Mouse (Mus musculus) heart, embryonic 15.5 days (tissue): ENCODE measurements around the gene Slc6a6. TPM values are rescaled to one million over a fixed set of nuclear protein-coding genes. Genes with fewer than 3 reads are reported as not detected.

Source experiments
- ATAC-seq: fragments of 200-750 bp; cut with Nextera tagmentation; replicated peaks from 2 replicates; pipeline ENCODE4 v1.8.0; 2017; ENCODE audit warnings: low read depth, moderate TSS enrichment; ENCODE audit not compliant: insufficient number of reproducible peaks, insufficient read depth, low FRiP score
- H3K27ac ChIP-seq: fragments of 300-500 bp; sonication (generic); 2 replicates; pipeline ENCODE4 v1.5.1; 2015; ENCODE audit warnings: mild to moderate bottlenecking, inconsistent platforms
- H3K27me3 ChIP-seq: fragments of 300-500 bp; sonication (generic); 2 replicates; pipeline ENCODE4 v1.6.1; 2015; ENCODE audit warnings: inconsistent platforms
- H3K36me3 ChIP-seq: fragments of 300-500 bp; sonication (generic); 2 replicates; pipeline ENCODE4 v1.6.1; 2015; ENCODE audit warnings: mild to moderate bottlenecking, inconsistent platforms
- H3K4me1 ChIP-seq: fragments of 300-500 bp; sonication (generic); replicated peaks from 2 replicates; pipeline ENCODE4 v1.6.1; 2015; ENCODE audit warnings: inconsistent platforms
- H3K4me2 ChIP-seq: fragments of 300-500 bp; sonication (generic); 2 replicates; pipeline ENCODE4 v1.6.1; 2015; ENCODE audit warnings: inconsistent platforms, mild to moderate bottlenecking, moderate library complexity
- H3K4me3 ChIP-seq: fragments of 300-500 bp; sonication (generic); 2 replicates; pipeline ENCODE4 v1.5.1; 2015; ENCODE audit warnings: mild to moderate bottlenecking, inconsistent platforms
- H3K9ac ChIP-seq: fragments of 300-500 bp; sonication (generic); 2 replicates; pipeline ENCODE4 v1.6.1; 2015; ENCODE audit warnings: mild to moderate bottlenecking, inconsistent platforms
- H3K9me3 ChIP-seq: fragments of 300-500 bp; sonication (generic); replicated peaks from 2 replicates; pipeline ENCODE4 v1.6.1; 2016; ENCODE audit warnings: inconsistent platforms
- WGBS: fragments of 180-500 bp; shearing (Covaris S2); methylation state at CpG from one replicate; pipeline ENCODE4 v1.1.7; 2015; ENCODE audit warnings: mixed read lengths; 5-methylcytosine and 5-hydroxymethylcytosine counted together
- polyA plus RNA-seq: library from polyadenylated mRNA; unstranded; fragments of >200 nt; fragmentation: Nextera tagmentation; extraction: Ambion mirVana; gene quantifications from 2 replicates; pipeline ENCODE4 v1.2.1, GENCODE M21; 2015

The Slc6a6 gene
- polyA plus RNA-seq, 1 experiment from 2014 or later = 72.5 TPM

DNA sequence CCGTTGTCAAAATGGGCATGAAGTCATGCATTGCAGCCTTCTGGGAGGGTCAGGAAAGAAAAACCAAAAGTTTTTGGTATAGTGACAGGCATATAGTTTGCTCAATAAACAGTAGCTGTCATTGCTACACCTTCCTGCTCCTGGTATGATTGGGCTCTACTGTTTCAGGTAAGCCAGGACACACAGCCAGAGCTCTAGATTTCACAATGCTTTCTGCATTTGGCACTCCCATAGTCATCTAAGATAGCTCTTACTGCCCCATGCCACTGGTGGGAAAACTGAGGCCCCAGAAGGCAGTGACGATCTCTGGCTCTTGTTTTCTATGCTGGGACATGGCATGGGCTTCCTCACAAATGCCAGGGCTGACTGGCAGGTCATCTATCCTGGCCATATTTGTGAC is 19.6 kb downstream of the Slc6a6 start:
- Histone ChIP-seq H3K27me3 (no peaks in the 10 kb centered on the region), H3K27ac (no peak overlapping the region), H3K9me3 (no peaks in the 10 kb centered on the region), H3K4me1 (peaks cover 9% of the 10 kb centered on the region; the same call in 1 of the 2 replicates), H3K4me3 (no peak overlapping the region), H3K4me2 (no peak overlapping the region), H3K9ac (no peak overlapping the region), H3K36me3 (peaks cover 20% of the 10 kb centered on the region; the same call in 1 of the 2 replicates)
- WGBS = 89% methylated on average over 2 of the region's 2 CpGs
- no peak for ATAC-seq

DNA sequence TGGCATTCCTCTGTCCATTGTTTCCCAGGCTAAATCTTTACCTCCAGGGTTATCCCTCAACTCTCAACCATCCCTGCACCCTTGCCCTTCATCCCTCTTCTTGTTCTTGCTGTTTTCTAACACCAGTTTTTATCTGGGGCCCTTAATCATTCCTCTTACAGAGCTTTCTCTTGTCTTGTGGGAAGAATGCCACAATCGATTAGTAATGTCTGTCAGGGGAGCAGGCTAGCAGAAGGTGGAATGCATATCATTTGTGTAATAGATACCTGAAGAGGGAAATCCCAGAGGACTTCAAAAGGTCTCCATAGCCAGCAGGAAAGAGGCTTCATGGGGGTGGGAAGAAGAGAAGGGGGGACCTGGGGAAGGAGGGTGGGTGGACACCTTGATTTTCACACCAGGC is 20.6 kb downstream of the Slc6a6 start:
- no peaks in the 10 kb centered on the region for H3K27me3 ChIP-seq
- H3K4me3 ChIP-seq = no peak overlapping the region
- H3K4me2 ChIP-seq = no peak overlapping the region
- no peak overlapping the region for H3K9ac ChIP-seq
- H3K27ac ChIP-seq = no peak overlapping the region
- H3K4me1 ChIP-seq = peaks cover 8% of the 10 kb centered on the region; the same call in 1 of the 2 replicates
- no peaks in the 10 kb centered on the region for H3K9me3 ChIP-seq
- WGBS = 81% methylated on average over 1 of the region's 1 CpGs
- ATAC-seq = no peak
- peaks cover 20% of the 10 kb centered on the region; the same call in 1 of the 2 replicates for H3K36me3 ChIP-seq

DNA sequence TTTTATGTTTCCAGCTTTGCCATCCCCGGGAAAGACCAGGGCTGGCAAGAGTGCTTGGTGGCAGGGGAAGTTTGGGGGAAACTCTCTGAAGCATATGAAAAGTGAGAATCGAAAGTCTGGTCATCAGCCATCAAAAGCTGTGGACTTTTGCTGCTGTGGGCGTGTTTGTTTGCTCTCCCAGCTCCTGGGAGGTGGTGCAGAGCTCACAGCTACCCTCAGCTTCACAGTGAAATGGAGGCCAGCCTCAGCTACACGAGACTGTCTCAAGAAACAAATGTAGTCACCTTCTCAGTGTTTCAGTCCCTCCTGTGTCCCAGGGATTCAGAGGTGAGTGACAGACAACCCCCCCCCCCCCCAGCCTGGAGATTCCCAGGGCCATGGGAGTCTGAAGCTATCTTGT is 21.8 kb downstream of the Slc6a6 start:
- Histone ChIP-seq H3K4me1 (peaks cover 8% of the 10 kb centered on the region; the same call in 1 of the 2 replicates), H3K4me2 (no peak overlapping the region), H3K9me3 (no peaks in the 10 kb centered on the region), H3K9ac (no peak overlapping the region), H3K36me3 (peaks cover 17% of the 10 kb centered on the region; the same call in 1 of the 2 replicates), H3K27ac (no peak overlapping the region), H3K4me3 (no peak overlapping the region), H3K27me3 (no peaks in the 10 kb centered on the region)
- ATAC-seq = no peak
- WGBS = 67% methylated on average over 4 of the region's 4 CpGs

DNA sequence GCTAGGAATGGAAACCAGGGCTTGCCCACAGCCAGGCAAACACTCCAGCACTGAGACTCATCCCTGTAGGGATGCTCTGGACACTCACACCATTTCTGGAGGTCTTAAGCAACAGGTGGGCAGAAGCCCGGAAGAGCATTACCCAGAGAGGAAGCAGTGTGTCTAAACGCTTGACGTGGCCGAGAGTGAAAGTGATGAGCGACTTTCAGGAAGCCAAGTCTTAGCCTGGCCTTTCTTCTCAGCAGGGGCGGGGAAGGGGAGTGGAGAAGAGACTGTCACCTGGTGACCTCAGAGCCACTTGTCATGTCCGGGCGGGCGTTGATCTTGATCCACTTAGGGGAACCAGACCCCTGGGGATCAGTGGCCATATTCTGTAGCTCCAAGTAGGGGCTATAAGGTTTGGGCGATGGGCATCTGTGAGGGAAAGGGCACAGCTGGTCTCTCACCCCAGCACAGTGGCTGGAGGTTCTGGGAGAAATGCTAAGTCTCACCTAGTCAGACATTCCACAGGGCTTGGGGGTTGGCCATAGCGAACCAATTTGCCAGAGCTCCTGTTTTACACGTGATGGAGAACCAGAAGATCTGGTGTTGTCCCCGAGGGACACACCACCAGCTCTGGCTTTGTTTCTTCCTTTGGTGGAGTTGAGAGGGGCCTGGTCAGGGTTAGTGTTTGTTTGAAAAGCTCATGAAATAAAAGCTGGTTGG is 22.4 kb downstream of the Slc6a6 start:
- Histone ChIP-seq H3K36me3 (peaks cover 17% of the 10 kb centered on the region; the same call in 1 of the 2 replicates), H3K4me3 (no peak overlapping the region), H3K9me3 (no peaks in the 10 kb centered on the region), H3K9ac (no peak overlapping the region), H3K27me3 (no peaks in the 10 kb centered on the region), H3K4me1 (peaks cover 3% of the 10 kb centered on the region; the same call in 1 of the 2 replicates), H3K27ac (no peak overlapping the region), H3K4me2 (no peak overlapping the region)
- WGBS = 58% methylated on average over 13 of the region's 13 CpGs
- no peak for ATAC-seq

DNA sequence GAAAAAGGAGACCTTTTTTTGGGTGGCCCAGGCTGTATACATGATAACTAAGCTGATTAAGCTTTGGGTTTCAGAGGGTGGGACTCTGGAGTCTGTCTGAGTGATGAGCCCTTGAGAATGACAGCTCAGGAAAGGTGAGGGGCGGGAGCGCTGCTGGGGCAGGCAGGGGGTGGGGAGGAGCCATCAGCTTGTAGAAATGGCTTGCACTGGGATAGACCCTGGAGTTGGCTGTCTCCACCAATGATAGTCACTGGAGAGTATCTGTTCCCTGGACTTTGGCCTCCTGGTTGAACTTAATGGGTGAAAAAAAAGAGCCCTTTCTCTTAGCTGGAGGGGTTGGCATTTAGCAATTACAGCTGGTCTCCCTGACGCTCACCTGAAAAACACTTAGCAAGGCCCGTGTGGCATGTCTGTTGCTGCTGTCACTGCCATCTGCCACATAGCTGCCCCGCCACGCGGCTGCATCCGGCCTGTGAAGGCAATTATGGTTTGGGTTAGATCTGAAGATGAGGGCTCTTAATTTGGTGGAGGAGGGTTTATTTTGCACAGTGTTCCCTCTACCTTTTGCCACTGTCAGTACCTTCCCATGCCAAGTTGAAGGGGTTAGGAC is 23.5 kb downstream of the Slc6a6 start:
- H3K36me3 ChIP-seq = peaks cover 9% of the 10 kb centered on the region; the same call in 1 of the 2 replicates
- H3K4me2 ChIP-seq = no peak overlapping the region

DNA sequence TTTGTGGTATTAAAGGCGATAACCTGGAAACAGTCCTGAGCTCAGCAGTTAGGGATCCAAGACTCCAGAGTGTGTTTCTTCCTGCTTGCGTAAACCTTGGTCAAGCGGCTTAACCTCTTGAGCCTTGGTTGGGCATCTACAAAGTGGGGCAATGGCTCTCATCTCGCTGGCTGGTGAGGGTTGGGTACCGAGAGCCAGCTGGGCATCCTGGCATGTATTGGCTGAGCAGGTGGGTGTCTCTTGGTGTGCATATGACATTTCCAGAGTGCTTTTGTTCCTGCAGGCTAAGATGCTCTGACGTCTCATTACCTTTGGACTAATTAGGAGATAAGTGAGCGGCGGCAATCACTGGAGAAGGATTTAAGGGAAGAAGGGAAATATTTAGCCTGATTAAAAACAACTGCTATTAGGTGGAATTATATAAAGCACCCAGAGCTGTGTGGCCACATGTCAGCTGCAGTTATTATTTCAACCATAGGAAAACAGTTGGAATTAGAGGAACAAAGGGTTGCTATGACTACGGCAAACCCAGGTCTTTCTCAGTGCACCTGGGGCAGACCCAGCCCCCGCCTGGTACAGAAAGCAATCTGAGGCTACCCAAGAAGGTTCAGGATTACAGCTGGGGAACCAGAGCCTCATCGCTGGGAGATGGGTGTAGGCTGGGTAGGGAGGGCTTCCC is 24.2 kb downstream of the Slc6a6 start:
- ATAC-seq = no peak
- no peak overlapping the region for H3K27ac ChIP-seq
- no peak overlapping the region for H3K9ac ChIP-seq
- no peak overlapping the region for H3K4me2 ChIP-seq
- H3K27me3 ChIP-seq = no peaks in the 10 kb centered on the region
- no peaks in the 10 kb centered on the region for H3K9me3 ChIP-seq
- peaks cover 8% of the 10 kb centered on the region; the same call in 1 of the 2 replicates for H3K36me3 ChIP-seq
- WGBS = 92% methylated on average over 11 of the region's 11 CpGs
- H3K4me3 ChIP-seq = no peak overlapping the region
- H3K4me1 ChIP-seq = peaks cover 16% of the 10 kb centered on the region

More for the DNA sequence above, 23.5 kb downstream of the Slc6a6 start:
- Histone ChIP-seq H3K9me3 (no peaks in the 10 kb centered on the region), H3K27me3 (no peaks in the 10 kb centered on the region), H3K4me1 (peaks cover 10% of the 10 kb centered on the region), H3K4me3 (no peak overlapping the region), H3K27ac (no peak overlapping the region), H3K9ac (no peak overlapping the region)
- no peak for ATAC-seq
- WGBS = 78% methylated on average over 8 of the region's 8 CpGs

DNA sequence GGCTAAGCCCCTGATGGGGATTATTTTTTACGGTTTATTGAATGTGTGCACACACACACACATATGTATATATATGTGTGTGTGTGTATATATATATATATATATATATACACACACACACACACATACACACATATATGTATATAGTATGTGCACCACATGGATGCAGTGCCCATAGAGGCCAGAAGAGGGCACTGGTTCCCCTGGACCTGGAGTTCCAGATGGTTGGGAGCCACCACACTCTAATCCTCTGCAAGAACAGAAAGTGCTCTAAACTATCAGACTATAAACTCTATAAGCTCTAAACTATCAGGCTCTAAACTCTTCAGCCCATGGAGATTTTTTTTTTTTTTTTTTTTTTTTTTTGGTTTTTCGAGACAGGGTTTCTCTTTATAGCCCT is 25.1 kb downstream of the Slc6a6 start:
- Histone ChIP-seq H3K4me1 (peaks cover 18% of the 10 kb centered on the region), H3K27ac (no peak overlapping the region), H3K9ac (no peak overlapping the region), H3K4me3 (no peak overlapping the region), H3K4me2 (no peak overlapping the region), H3K9me3 (no peaks in the 10 kb centered on the region), H3K36me3 (peaks cover 8% of the 10 kb centered on the region; the same call in 1 of the 2 replicates), H3K27me3 (no peaks in the 10 kb centered on the region)
- WGBS = 79% methylated on average over 2 of the region's 2 CpGs
- ATAC-seq = no peak

DNA sequence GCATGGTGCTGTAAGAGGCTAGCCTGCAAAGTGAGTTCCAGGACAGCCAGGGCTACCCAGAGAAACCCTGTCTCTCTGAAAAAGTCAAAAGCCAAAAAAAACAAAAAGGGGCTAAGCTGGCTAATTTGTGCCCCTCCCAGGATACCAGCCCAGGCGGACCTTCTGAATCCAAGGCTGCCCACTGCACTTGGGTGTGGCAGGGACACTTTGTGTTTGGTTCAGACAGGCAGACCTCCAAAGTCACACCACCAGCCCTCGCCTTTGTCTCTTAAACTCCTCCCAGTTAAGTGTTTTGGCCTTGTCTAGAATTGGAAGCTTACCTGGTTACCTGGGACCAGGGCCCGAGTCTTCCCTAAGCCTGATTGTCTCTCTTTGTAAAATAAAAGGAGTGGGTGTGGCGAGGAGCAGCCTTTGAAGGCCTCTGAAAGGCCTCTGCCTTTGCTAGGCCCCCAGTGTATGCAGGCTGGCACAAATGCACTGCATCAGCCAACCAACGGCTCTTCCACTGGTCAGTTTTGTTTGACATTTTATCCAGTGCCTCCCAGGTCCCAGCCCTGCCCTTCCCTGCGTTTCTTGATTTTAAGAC is 26.6 kb downstream of the Slc6a6 start:
- ATAC-seq = no peak
- Histone ChIP-seq H3K4me2 (no peak overlapping the region), H3K9me3 (no peaks in the 10 kb centered on the region), H3K4me3 (no peak overlapping the region), H3K4me1 (peaks cover 18% of the 10 kb centered on the region), H3K27me3 (no peaks in the 10 kb centered on the region), H3K9ac (no peak overlapping the region), H3K27ac (no peak overlapping the region), H3K36me3 (peaks cover 12% of the 10 kb centered on the region; the same call in 1 of the 2 replicates)
- WGBS = 79% methylated on average over 6 of the region's 6 CpGs

DNA sequence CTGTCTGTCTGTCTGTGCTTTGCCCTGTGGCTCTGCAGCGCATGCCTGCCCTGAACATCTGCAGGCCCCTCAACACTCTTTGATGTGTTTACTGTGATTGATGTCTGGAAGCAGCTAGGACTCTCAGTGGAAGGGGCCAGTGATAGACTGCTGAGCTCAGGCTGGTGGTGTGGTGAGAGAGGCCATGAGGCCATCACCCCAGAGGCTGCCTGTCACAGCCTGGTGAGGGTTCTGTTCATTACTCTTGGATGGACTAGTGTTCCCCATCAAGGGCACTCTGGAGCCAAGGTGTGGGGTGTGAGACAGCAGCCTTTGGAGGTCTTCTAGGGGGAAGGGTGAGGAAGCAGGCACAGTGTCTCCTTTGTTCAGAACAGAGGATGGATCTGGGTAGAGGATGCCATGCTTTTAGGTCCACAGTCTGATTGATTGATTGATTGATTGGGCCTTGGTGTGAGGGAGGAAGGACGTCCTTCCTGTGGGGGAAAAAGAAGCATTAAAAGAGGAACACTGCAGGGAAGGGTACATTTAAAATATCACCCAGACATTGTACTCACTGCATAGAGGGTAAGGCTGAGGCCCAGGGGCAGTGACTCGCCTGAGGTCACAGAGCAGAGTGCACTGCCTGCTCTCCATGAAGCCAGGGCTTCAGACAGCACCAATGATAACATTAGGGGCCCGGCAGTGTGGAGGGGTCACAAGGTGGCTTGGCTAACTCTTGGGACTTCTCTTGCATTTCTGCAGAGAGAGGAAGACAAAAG is 28.4 kb downstream of the Slc6a6 start:
- Histone ChIP-seq H3K27ac (peak overlapping the region; percentile 19; the same call in 1 of the 2 replicates), H3K4me3 (no peak overlapping the region), H3K36me3 (peaks cover 15% of the 10 kb centered on the region; the same call in 1 of the 2 replicates), H3K9me3 (no peaks in the 10 kb centered on the region), H3K27me3 (no peaks in the 10 kb centered on the region), H3K4me1 (peaks cover 14% of the 10 kb centered on the region), H3K9ac (no peak overlapping the region), H3K4me2 (no peak overlapping the region)
- peak; percentile 37; the same call in 1 of the 2 replicates for ATAC-seq
- 31% methylated on average over 4 of the region's 4 CpGs for WGBS

DNA sequence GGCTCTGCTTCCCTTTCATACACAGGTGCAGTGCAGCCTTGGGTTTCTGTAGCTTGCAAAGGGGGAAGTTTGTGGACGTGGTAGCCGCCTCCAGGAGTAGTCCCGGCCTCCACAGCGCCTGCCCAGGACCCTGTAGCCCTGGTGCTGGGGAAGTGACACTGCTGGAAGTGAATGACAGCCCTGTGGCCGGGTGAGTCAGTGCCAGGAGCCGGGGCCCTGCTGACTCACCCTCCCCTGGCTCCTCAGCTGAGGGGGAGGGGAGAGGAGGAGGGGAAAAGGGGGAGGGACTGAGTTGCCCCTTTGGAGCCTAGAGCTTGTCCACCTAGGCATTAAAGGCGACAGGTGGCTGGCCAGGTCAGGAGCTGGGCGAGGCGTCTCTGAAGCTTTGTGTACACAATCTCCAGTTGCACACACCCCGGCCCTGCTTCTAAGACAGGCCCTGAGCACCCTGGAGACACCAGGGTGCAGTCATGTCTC is 29.0 kb downstream of the Slc6a6 start:
- no peak overlapping the region for H3K4me3 ChIP-seq
- peaks cover 14% of the 10 kb centered on the region for H3K4me1 ChIP-seq
- ATAC-seq = peak; percentile 70; the same call in 1 of the 2 replicates
- peak overlapping the region; percentile 19; the same call in 1 of the 2 replicates for H3K27ac ChIP-seq
- WGBS = 21% methylated on average over 10 of the region's 10 CpGs
- H3K9me3 ChIP-seq = no peaks in the 10 kb centered on the region
- H3K36me3 ChIP-seq = peaks cover 12% of the 10 kb centered on the region; the same call in 1 of the 2 replicates
- H3K27me3 ChIP-seq = no peaks in the 10 kb centered on the region
- no peak overlapping the region for H3K4me2 ChIP-seq
- H3K9ac ChIP-seq = no peak overlapping the region
